Mouse (Mus musculus) liver, adult 2 months (tissue): ENCODE results near the gene Uck1. TPM values are rescaled to one million over a fixed set of nuclear protein-coding genes. Genes with fewer than 3 reads are reported as not detected.

ENCODE experiments used
- DNase-seq: peaks from one replicate; pipeline ENCODE4 v3.0.0-alpha.2; 2011; ENCODE audit warnings: low read depth, low spot score; ENCODE audit errors: extremely low read depth
- H3K27ac ChIP-seq: fragments of 200-500 bp; replicated peaks from 2 replicates; pipeline ENCODE4 v1.5.1; 2012; ENCODE audit warnings: low read depth, mild to moderate bottlenecking, control low read depth, inconsistent platforms, low read length; ENCODE audit not compliant: insufficient read depth
- H3K27me3 ChIP-seq: fragments of 200-500 bp; 2 replicates; pipeline ENCODE4 v1.6.1; 2012; ENCODE audit warnings: mild to moderate bottlenecking, moderate library complexity, low read length, inconsistent platforms; ENCODE audit not compliant: control insufficient read depth, insufficient read depth
- H3K36me3 ChIP-seq: fragments of 200-500 bp; 2 replicates; pipeline ENCODE4 v1.6.1; 2012; ENCODE audit warnings: low read length, inconsistent platforms; ENCODE audit not compliant: control insufficient read depth, insufficient read depth
- H3K4me1 ChIP-seq: fragments of 200-500 bp; 2 replicates; pipeline ENCODE4 v1.6.1; 2011; ENCODE audit warnings: low read length; ENCODE audit not compliant: control insufficient read depth, insufficient read depth
- H3K4me3 ChIP-seq: fragments of 200-500 bp; 2 replicates; pipeline ENCODE4 v1.5.1; 2011; ENCODE audit warnings: low read depth, mild to moderate bottlenecking, control low read depth, low read length, moderate library complexity; ENCODE audit not compliant: insufficient read depth
- H3K79me2 ChIP-seq: fragments of 200-500 bp; 2 replicates; pipeline ENCODE4 v1.6.1; 2012; ENCODE audit warnings: inconsistent platforms, mild to moderate bottlenecking, low read length, moderate library complexity; ENCODE audit not compliant: control insufficient read depth, insufficient read depth
- H3K9ac ChIP-seq: fragments of 200-500 bp; 2 replicates; pipeline ENCODE4 v1.6.1; 2012; ENCODE audit warnings: low read depth, mild to moderate bottlenecking, control low read depth, inconsistent platforms, low read length
- CTCF ChIP-seq: fragments of 200-500 bp; IDR thresholded peaks from 2 replicates; pipeline ENCODE4 v1.5.1; 2011; ENCODE audit warnings: low read depth, low read length, control low read depth
- POLR2A ChIP-seq: fragments of 200-500 bp; IDR thresholded peaks from 2 replicates; pipeline ENCODE4 v1.6.1; 2011; ENCODE audit warnings: low read length, control low read depth; ENCODE audit not compliant: insufficient read depth; ENCODE audit errors: extremely low read depth
- WGBS: fragments of 180-500 bp; shearing (Covaris S2); methylation state at CpG from one replicate; pipeline ENCODE4 v1.1.7; 2018; 5-methylcytosine and 5-hydroxymethylcytosine counted together
- polyA plus RNA-seq: library from polyadenylated mRNA; depleted of rRNA; stranded (reverse); fragments of >200 nt; gene quantifications from 2 replicates; pipeline ENCODE4 v1.2.3, GENCODE M21; 2012
- total RNA-seq: library from RNA; depleted of rRNA; stranded (reverse); fragments of >200 nt; gene quantifications from 2 replicates; pipeline ENCODE4 v1.2.3, GENCODE M21; 2014

Uck1 gene
- total and polyA plus RNA-seq, 2 experiments: 36.7 to 66.1 TPM

DNA sequence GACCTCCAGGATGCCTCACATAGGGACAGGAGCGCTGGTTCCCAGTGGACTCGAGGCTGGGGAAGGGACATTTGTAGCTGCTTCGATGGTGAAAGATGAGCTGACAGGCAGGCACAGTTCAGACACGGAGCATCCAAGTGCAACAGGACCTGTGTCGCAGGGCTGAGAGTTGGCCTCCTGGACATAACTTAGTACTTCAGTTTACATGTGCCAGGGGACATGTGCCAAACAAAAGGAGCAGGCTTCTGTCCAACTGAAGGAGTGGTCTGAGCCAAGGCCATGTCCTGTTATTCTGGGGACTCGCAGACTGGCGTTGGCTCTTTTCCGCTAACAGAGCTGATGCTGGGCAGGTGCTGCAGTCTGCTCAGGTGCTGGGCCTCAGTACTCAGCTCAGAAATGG is 34.4 kb upstream of the Uck1 start:
- no peak for TF ChIP-seq CTCF
- TF ChIP-seq POLR2A: no peak
- Histone ChIP-seq H3K9ac (no peak overlapping the region), H3K36me3 (peaks cover 19% of the 10 kb centered on the region), H3K27ac (no peak overlapping the region), H3K4me3 (no peak overlapping the region), H3K4me1 (peaks cover 3% of the 10 kb centered on the region; the same call in 1 of the 2 replicates), H3K79me2 (peaks cover 15% of the 10 kb centered on the region; the same call in 1 of the 2 replicates), H3K27me3 (no peaks in the 10 kb centered on the region)
- DNase-seq: peak; percentile 64
- WGBS: 31% methylated on average over 8 of the region's 8 CpGs

DNA sequence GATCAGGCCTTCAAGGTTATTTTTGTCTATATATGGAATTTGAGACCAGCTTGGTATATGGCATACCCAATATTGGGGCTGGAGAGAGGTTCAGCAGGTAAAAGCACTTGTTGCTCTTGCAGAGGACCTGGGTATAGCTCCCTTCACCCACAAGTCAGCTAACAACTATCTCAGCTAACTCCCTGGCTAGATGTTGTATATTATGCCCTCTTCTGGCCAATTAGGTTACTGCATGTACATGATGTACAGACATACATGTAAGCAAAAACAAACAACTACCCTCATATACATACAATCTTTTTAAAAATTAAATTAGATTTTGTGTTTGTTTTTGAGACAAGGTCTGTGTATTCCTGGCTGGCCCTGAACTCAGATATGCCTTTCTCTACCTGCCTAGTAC is 29.6 kb upstream of the Uck1 start:
- no peak overlapping the region for H3K9ac ChIP-seq
- TF ChIP-seq POLR2A: no peak
- TF ChIP-seq CTCF: peak; percentile 42
- no peak overlapping the region for H3K27ac ChIP-seq
- H3K36me3 ChIP-seq: peaks cover 4% of the 10 kb centered on the region; the same call in 1 of the 2 replicates
- H3K27me3 ChIP-seq: no peaks in the 10 kb centered on the region
- H3K4me1 ChIP-seq: peaks cover 12% of the 10 kb centered on the region
- DNase-seq: peak; percentile 68
- peaks cover 30% of the 10 kb centered on the region; the same call in 1 of the 2 replicates for H3K79me2 ChIP-seq
- no peak overlapping the region for H3K4me3 ChIP-seq

DNA sequence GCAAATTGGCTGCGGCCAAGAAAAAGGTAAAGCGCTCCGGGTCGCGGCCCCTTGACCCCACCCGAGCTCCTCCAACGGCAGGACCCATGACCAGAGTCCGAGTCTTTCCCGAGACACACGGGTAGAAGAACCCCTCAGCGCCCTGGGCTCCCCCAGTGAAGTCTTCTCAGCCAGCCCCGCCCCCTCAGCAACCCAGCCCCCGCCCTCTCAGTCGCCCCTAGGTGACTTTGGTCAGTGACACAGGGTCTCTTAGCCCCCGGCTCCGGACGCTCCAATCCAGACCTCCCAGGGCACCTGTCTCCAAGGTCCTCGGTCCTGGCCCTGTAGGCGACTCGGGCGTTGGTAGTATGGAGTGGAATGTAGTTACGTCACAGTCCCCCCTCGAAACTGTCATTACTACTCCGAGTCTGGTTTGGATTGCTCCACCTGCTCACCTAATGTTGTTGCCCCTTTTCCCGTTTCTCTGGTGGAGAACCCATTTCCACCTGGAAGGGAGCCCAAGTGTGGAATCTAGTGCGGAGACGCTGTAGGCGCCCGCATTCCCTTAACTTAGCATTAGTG is 28.5 kb upstream of the Uck1 start:
- TF ChIP-seq POLR2A: no peak
- no peak for TF ChIP-seq CTCF
- H3K9ac ChIP-seq: peak overlapping the region; percentile 80
- peaks cover 9% of the 10 kb centered on the region for H3K4me1 ChIP-seq
- no peaks in the 10 kb centered on the region for H3K27me3 ChIP-seq
- H3K79me2 ChIP-seq: peaks cover 30% of the 10 kb centered on the region; the same call in 1 of the 2 replicates
- peak; percentile 25 for DNase-seq
- peak overlapping the region; percentile 75 for H3K27ac ChIP-seq
- H3K4me3 ChIP-seq: peak overlapping the region; percentile 65
- peaks cover 7% of the 10 kb centered on the region; the same call in 1 of the 2 replicates for H3K36me3 ChIP-seq
- under 1% methylated on average over 29 of the region's 29 CpGs for WGBS

DNA sequence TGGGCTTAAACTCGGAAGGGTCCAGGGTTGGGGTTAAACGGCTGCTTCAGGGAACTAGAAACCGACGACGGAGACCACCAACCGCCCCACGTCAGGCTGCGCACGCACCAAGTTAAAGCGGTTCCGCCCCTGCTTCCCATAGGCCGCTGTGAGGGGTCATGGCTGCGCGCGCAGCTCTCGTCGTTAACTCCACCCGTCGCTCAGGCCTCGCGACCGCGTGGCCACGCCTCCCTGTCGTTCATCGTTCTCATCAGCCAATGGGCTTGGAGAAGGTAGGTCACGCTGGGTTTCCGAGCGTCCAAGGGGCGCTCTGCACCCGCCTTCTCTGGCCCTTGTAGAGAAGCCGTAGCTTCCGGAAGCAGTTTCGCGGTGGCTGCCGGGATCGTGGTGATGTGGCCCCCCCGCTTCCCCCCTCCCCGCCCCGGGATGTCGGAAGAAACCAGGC is 28.0 kb upstream of the Uck1 start, which contains the start of gene Swi5:
Swi5 (minus strand) TSS at position 153 of the 445 bp plus-strand sequence.
- Histone ChIP-seq H3K27ac (peak within 1 kb of the TSS; percentile 91), H3K79me2 (peaks cover 30% of the 10 kb centered on the region; the same call in 1 of the 2 replicates), H3K9ac (peak within 1 kb of the TSS; percentile 88), H3K36me3 (0 out of 2 replicates have a peak, but pooled peaks cover 4% of the 10 kb centered on the region), H3K4me1 (peaks cover 10% of the 10 kb centered on the region), H3K27me3 (no peaks in the 10 kb centered on the region), H3K4me3 (peak within 1 kb of the TSS; percentile 88)
- peak; percentile 96 for DNase-seq
- TF ChIP-seq CTCF (no peak), POLR2A (peak; percentile 91)
- WGBS: under 1% methylated on average over 41 of the region's 41 CpGs

DNA sequence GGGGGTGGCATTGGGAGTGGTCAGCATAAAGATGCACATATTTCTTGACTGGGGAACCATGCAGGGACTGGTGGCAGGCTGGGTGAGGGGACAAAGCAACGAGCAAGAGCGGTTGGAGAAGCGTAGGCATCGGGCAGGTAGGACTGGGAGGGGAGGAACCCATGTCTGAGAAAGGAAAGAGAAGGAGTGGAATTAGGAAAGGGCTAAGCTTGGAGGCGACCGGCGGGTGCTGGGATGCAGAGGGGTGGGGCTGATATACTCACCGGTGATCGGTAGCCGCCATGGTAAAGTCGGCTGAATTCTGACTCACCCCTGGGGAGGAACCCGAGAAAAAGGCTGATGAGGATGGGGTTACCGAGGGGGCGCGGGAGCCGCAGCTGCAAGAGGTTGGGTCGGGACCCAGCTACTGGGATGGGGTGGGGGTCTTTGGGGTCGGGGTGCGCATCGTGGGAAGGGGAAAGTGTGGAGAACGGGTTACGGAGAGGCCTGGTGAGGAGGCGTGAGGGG is 27.4 kb upstream of the Uck1 start, which contains the start of gene Golga2:
Golga2 (plus strand) TSS at position 51 of the 507 bp plus-strand sequence.
- Histone ChIP-seq H3K9ac (peak within 1 kb of the TSS; percentile 88), H3K4me3 (peak within 1 kb of the TSS; percentile 88), H3K79me2 (peaks cover 30% of the 10 kb centered on the region; the same call in 1 of the 2 replicates), H3K36me3 (peaks cover 4% of the 10 kb centered on the region; the same call in 1 of the 2 replicates), H3K27me3 (no peaks in the 10 kb centered on the region), H3K4me1 (peaks cover 12% of the 10 kb centered on the region), H3K27ac (peak within 1 kb of the TSS; percentile 91)
- 0% methylated on average over 23 of the region's 23 CpGs for WGBS
- TF ChIP-seq POLR2A (no peak), CTCF (no peak)
- DNase-seq: no peak
